Mouse (Mus musculus) myocyte (in vitro differentiated cells): ENCODE measurements around the gene Sycp1. TPM values are rescaled to one million over a fixed set of nuclear protein-coding genes. Genes with fewer than 3 reads are reported as not detected.

Experiments used
- H3K27me3 ChIP-seq: one replicate; pipeline ENCODE4 v1.6.1; 2011; ENCODE audit not compliant: control insufficient read depth, insufficient read depth, insufficient read length
- H3K36me3 ChIP-seq: one replicate; pipeline ENCODE4 v1.6.1; 2011; ENCODE audit not compliant: control insufficient read depth, insufficient read depth
- H3K4me2 ChIP-seq: one replicate; pipeline ENCODE4 v1.6.1; 2011; ENCODE audit warnings: low read depth, control low read depth
- H3K4me3 ChIP-seq: one replicate; pipeline ENCODE4 v1.5.1; 2011; ENCODE audit warnings: mild to moderate bottlenecking, control low read depth, moderate library complexity
- H3K79me2 ChIP-seq: one replicate; pipeline ENCODE4 v1.6.1; 2011; ENCODE audit not compliant: control insufficient read depth, insufficient read depth
- H3ac ChIP-seq: one replicate; pipeline ENCODE4 v1.6.1; 2011; ENCODE audit not compliant: control insufficient read depth, insufficient read length
- CEBPB ChIP-seq: IDR thresholded peaks from 2 replicates; pipeline ENCODE4 v1.6.1; 2011; ENCODE audit warnings: mild to moderate bottlenecking, moderate library complexity; ENCODE audit not compliant: poor library complexity, insufficient read depth, severe bottlenecking
- E2F4 ChIP-seq: IDR thresholded peaks from one replicate; pipeline ENCODE4 v1.6.1; 2011; ENCODE audit warnings: mild to moderate bottlenecking, control low read depth, moderate library complexity; ENCODE audit not compliant: insufficient read depth
- MAX ChIP-seq: IDR thresholded peaks from one replicate; pipeline ENCODE4 v1.6.1; 2011; ENCODE audit warnings: low read depth, mild to moderate bottlenecking, control low read depth
- MYOD1 ChIP-seq, 3 experiments: IDR thresholded peaks; one replicate each; pipeline ENCODE4 v1.6.1; 2011; ENCODE audit warnings: control low read depth in 2 of 3, low read depth in 2 of 3, mild to moderate bottlenecking in 2 of 3, moderate library complexity in 1 of 3; ENCODE audit not compliant: insufficient read length in 2 of 3, control insufficient read depth in 1 of 3
- MYOG ChIP-seq, 3 experiments: IDR thresholded peaks; one replicate each; pipeline ENCODE4 v1.6.1; 2011; ENCODE audit warnings: control low read depth in 2 of 3, low read depth in 2 of 3, mild to moderate bottlenecking in 2 of 3; ENCODE audit not compliant: insufficient read length in 2 of 3, control insufficient read depth in 1 of 3, insufficient read depth in 1 of 3
- POLR2A ChIP-seq: IDR thresholded peaks from one replicate; pipeline ENCODE4 v1.6.1; 2011; ENCODE audit warnings: low read depth, mild to moderate bottlenecking, control low read depth, moderate library complexity; ENCODE audit not compliant: insufficient read length
- POLR2AphosphoS2 ChIP-seq: IDR thresholded peaks from one replicate; pipeline ENCODE4 v1.6.1; 2011; ENCODE audit warnings: low read depth, control low read depth; ENCODE audit not compliant: insufficient read length
- REST ChIP-seq: IDR thresholded peaks from one replicate; pipeline ENCODE4 v1.6.1; 2011; ENCODE audit warnings: mild to moderate bottlenecking, control low read depth, moderate library complexity; ENCODE audit not compliant: insufficient read depth, insufficient read length
- SRF ChIP-seq: IDR thresholded peaks from one replicate; pipeline ENCODE4 v1.6.1; 2011; ENCODE audit warnings: low read depth; ENCODE audit not compliant: control insufficient read depth, insufficient read length
- TCF12 ChIP-seq: IDR thresholded peaks from one replicate; pipeline ENCODE4 v1.6.1; 2011; ENCODE audit warnings: mild to moderate bottlenecking, control low read depth; ENCODE audit not compliant: poor library complexity, insufficient read depth, severe bottlenecking
- TCF3 ChIP-seq: IDR thresholded peaks from one replicate; pipeline ENCODE4 v1.6.1; 2011; ENCODE audit warnings: low read depth, control low read depth; ENCODE audit not compliant: insufficient read length
- USF1 ChIP-seq: IDR thresholded peaks from one replicate; pipeline ENCODE4 v1.6.1; 2011; ENCODE audit warnings: low read depth, mild to moderate bottlenecking, control low read depth, moderate library complexity
- polyA plus RNA-seq: library from polyadenylated mRNA; unstranded; fragments of >200 nt; fragmentation: generic; extraction: Trizol; gene quantifications from one replicate; pipeline ENCODE4 v1.2.1, GENCODE M21; 2012; ENCODE audit warnings: missing spikeins

The Sycp1 gene
- polyA plus RNA-seq, 1 experiment, result 0.17 TPM

DNA sequence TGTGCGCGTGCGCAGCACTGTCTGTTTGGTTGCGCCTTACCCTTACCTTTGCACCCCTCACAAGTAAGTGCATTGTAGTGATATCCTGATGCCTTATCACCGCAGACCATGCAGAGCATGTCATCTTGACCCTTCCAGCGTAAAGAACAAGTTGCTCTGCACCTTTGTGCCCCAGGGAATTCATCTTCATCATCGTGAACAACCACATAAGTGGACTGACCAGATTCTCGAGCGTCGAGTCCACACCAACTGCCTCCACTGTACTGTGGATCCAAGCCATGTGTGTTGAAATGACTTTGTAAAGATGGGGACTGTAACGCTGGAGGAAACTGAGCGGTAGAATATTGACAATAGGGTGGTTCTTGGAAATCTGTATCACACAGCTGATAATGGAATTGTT lies 18.6 kb upstream of the Sycp1 start:
- Histone ChIP-seq H3ac (no peak overlapping the region), H3K36me3 (no peaks in the 10 kb centered on the region), H3K79me2 (no peaks in the 10 kb centered on the region), H3K4me3 (no peak overlapping the region), H3K27me3 (no peaks in the 10 kb centered on the region), H3K4me2 (peak overlapping the region; percentile 24)
- TF ChIP-seq REST (no peak), POLR2AphosphoS2 (no peak), POLR2A (no peak), MYOG (IDR thresholded peaks at IDR 0.05; ENCODE audit: control insufficient read depth in 1 of 3, insufficient read depth in 1 of 3, insufficient read length in 2 of 3, low read depth in 2 of 3) (no peak), MAX (no peak), TCF12 (no peak), SRF (no peak), MYOD1 (IDR thresholded peaks at IDR 0.05; ENCODE audit: control insufficient read depth in 1 of 3, insufficient read length in 2 of 3, low read depth in 2 of 3) (no peak), USF1 (no peak), CEBPB (no peak), TCF3 (no peak)

- H3K4me3 ChIP-seq, result no peak overlapping the region
- H3K36me3 ChIP-seq, result no peaks in the 10 kb centered on the region
- H3ac ChIP-seq, result no peak overlapping the region
- no peaks in the 10 kb centered on the region for H3K79me2 ChIP-seq
- TF ChIP-seq TCF3 (no peak), TCF12 (no peak), CEBPB (no peak), POLR2A (peak; percentile 22), MYOD1 (IDR thresholded peaks at IDR 0.05; ENCODE audit: control insufficient read depth in 1 of 3, insufficient read length in 2 of 3, low read depth in 2 of 3) (peak in 1 of 3 experiments; percentile 23)
- no peaks in the 10 kb centered on the region for H3K27me3 ChIP-seq
- peak overlapping the region; percentile 55 for H3K4me2 ChIP-seq
Measured at GRCm38 (mm10) chr3:102946861-102947260, 11.0 kb upstream of the Sycp1 start.

GRCm38 (mm10) chr3:102946312-102946711 lies 10.4 kb upstream of the Sycp1 start:
- H3K4me2 ChIP-seq, result peak overlapping the region; percentile 55
- no peak overlapping the region for H3K4me3 ChIP-seq
- H3K79me2 ChIP-seq, result no peaks in the 10 kb centered on the region
- H3K36me3 ChIP-seq, result no peaks in the 10 kb centered on the region
- no peaks in the 10 kb centered on the region for H3K27me3 ChIP-seq
- TF ChIP-seq CEBPB (no peak), POLR2AphosphoS2 (no peak), MYOD1 (IDR thresholded peaks at IDR 0.05; ENCODE audit: control insufficient read depth in 1 of 3, insufficient read length in 2 of 3, low read depth in 2 of 3) (no peak), MYOG (IDR thresholded peaks at IDR 0.05; ENCODE audit: control insufficient read depth in 1 of 3, insufficient read depth in 1 of 3, insufficient read length in 2 of 3, low read depth in 2 of 3) (no peak), REST (no peak), TCF12 (no peak), E2F4 (no peak), SRF (no peak), USF1 (no peak), MAX (no peak), TCF3 (no peak), POLR2A (no peak)
- no peak overlapping the region for H3ac ChIP-seq

DNA sequence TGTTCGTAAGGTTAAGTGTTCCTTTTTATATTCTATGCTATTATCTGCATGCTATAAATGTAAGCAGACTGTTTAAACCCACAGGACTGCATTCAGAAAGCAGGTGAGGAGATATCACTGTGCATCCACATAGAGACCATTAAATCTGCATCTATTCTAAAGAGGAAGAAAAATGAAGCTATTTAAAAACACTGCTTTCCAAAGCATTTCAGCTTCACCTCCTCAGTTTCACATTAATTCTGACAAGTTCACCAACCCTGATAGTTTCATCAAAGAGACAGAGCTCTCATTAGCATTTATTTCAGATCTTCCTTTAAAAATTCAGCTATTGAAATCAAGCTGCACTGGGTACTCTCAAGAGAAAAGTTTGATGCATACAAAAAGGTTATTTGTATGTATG lies 2.2 kb upstream of the Sycp1 start:
- no peaks in the 10 kb centered on the region for H3K27me3 ChIP-seq
- no peak overlapping the region for H3K4me2 ChIP-seq
- H3K4me3 ChIP-seq, result no peak overlapping the region
- no peak for TF ChIP-seq MYOG (IDR thresholded peaks at IDR 0.05; ENCODE audit: control insufficient read depth in 1 of 3, insufficient read depth in 1 of 3, insufficient read length in 2 of 3, low read depth in 2 of 3)
- no peaks in the 10 kb centered on the region for H3K36me3 ChIP-seq
- H3K79me2 ChIP-seq, result no peaks in the 10 kb centered on the region
- no peak overlapping the region for H3ac ChIP-seq

- Histone ChIP-seq H3K4me3 (no peak overlapping the region), H3ac (no peak overlapping the region), H3K27me3 (no peaks in the 10 kb centered on the region), H3K4me2 (no peak overlapping the region), H3K36me3 (no peaks in the 10 kb centered on the region), H3K79me2 (no peaks in the 10 kb centered on the region)
- TF ChIP-seq MYOG (IDR thresholded peaks at IDR 0.05; ENCODE audit: control insufficient read depth in 1 of 3, insufficient read depth in 1 of 3, insufficient read length in 2 of 3, low read depth in 2 of 3) (no peak), CEBPB (0 out of 2 replicates have a peak, but pooled peaks have one; percentile 39)
Measured at GRCm38 (mm10) chr3:102899136-102899535, 36.8 kb downstream of the Sycp1 start.
